Comparison of ENCODE assay signal across 8 mouse cellular contexts in the genomic region with DNA sequence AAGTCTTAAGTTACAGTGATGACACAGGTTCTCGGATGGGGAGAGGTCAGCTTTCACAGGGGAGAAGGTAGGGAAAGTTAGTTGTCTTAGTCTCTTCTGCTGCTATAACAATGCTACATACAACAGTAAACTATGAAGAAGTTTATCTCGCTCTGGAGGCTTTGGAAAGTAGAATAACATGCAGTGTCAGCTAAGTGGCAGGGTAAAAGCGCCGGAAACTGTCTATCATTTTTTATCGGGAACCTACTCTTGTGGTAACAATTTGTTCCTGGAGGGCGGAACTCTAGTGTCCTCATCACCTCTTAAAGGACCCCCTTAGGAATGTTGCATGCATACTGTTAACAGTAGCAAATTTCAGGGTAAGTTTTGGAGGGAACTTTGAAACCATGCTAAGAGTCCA. TPM values are rescaled to one million over a fixed set of nuclear protein-coding genes. Genes with fewer than 3 reads are reported as not detected.
DNase-seq lines count a peak whose midpoint lies in the region; ATAC-seq and TF ChIP-seq lines count a peak whose summit lies in the region.

No protein-coding gene starts in this region.

- no peak for TF ChIP-seq POLR2A in kidney, adult 2 months (IDR thresholded peaks at IDR 0.05; ENCODE audit: low read depth, low read length)

- ATAC-seq in embryonic facial prominence, embryonic 11.5 days (replicated peaks; ENCODE audit: insufficient number of reproducible peaks, low FRiP score, low TSS enrichment, low read depth) = no peak
- ATAC-seq in hindbrain, postnatal 0 days = no peak
- no peak for ATAC-seq in midbrain, embryonic 15.5 days (replicated peaks)
- ATAC-seq in granulocyte monocyte progenitor cell, adult 5-6 weeks (replicated peaks; ENCODE audit: poor library complexity, severe bottlenecking) = no peak

- no peak for TF ChIP-seq CTCF in kidney, adult 2 months (conservative IDR thresholded peaks at IDR 0.05; ENCODE audit: insufficient read depth, insufficient read length, low read depth, low read length)
- no peak for TF ChIP-seq CTCF in hindbrain, postnatal 0 days (IDR thresholded peaks at IDR 0.05; ENCODE audit: low read depth)

- no peak for DNase-seq in kidney, adult 2 months
- DNase-seq in kidney, postnatal 4 days = no peak
- DNase-seq in embryonic facial prominence, embryonic 11.5 days (ENCODE audit: low spot score) = no peak
- no peak for DNase-seq in hindbrain, postnatal 0 days (ENCODE audit: low spot score)
- no peak for DNase-seq in embryo, embryonic 10 days (ENCODE audit: low spot score)
- DNase-seq in right cerebral cortex, postnatal 4 days = no peak

- H3K9me3 ChIP-seq in embryonic facial prominence, embryonic 11.5 days (replicated peaks; ENCODE audit: control insufficient read depth, low read length) = no peaks in the 10 kb centered on the region
- no peaks in the 10 kb centered on the region for H3K9me3 ChIP-seq in hindbrain, postnatal 0 days (ENCODE audit: low read length)
- H3K9me3 ChIP-seq in midbrain, embryonic 15.5 days = no peaks in the 10 kb centered on the region

- H3K36me3 ChIP-seq in kidney, adult 2 months (ENCODE audit: control insufficient read depth, insufficient read depth, low read length) = no peaks in the 10 kb centered on the region
- H3K36me3 ChIP-seq in embryonic facial prominence, embryonic 11.5 days (replicated peaks; ENCODE audit: control insufficient read depth, insufficient read depth, low read depth, low read length) = no peaks in the 10 kb centered on the region
- H3K36me3 ChIP-seq in hindbrain, postnatal 0 days (ENCODE audit: insufficient read depth, low read length) = no peaks in the 10 kb centered on the region
- H3K36me3 ChIP-seq in midbrain, embryonic 15.5 days (replicated peaks) = no peaks in the 10 kb centered on the region

- H3K9ac ChIP-seq in embryonic facial prominence, embryonic 11.5 days (replicated peaks; ENCODE audit: low read length) = no peak overlapping the region; the same call in 1 of the 2 replicates
- no peak overlapping the region for H3K9ac ChIP-seq in hindbrain, postnatal 0 days (replicated peaks; ENCODE audit: low read length)
- H3K9ac ChIP-seq in midbrain, embryonic 15.5 days = no peak overlapping the region

- H3K4me1 ChIP-seq in kidney, adult 2 months (ENCODE audit: control insufficient read depth, insufficient read depth, low read length) = peaks cover 13% of the 10 kb centered on the region
- H3K4me1 ChIP-seq in embryonic facial prominence, embryonic 11.5 days (ENCODE audit: control insufficient read depth, insufficient read depth, low read length) = no peaks in the 10 kb centered on the region
- H3K4me1 ChIP-seq in hindbrain, postnatal 0 days (ENCODE audit: insufficient read depth, low read length) = peaks cover 9% of the 10 kb centered on the region
- peaks cover 34% of the 10 kb centered on the region for H3K4me1 ChIP-seq in midbrain, embryonic 15.5 days

- H3K4me3 ChIP-seq in kidney, adult 2 months (ENCODE audit: insufficient read depth, low read depth, low read length) = no peak overlapping the region
- peak overlapping the region; percentile 76 for H3K4me3 ChIP-seq in embryonic facial prominence, embryonic 11.5 days (ENCODE audit: low read depth, low read length)
- peak overlapping the region; percentile 94 for H3K4me3 ChIP-seq in hindbrain, postnatal 0 days (ENCODE audit: low read length)
- H3K4me3 ChIP-seq in midbrain, embryonic 15.5 days = peak overlapping the region; percentile 98

- H3K27me3 ChIP-seq in kidney, adult 2 months (replicated peaks; ENCODE audit: control insufficient read depth, insufficient read depth, low read length) = no peaks in the 10 kb centered on the region
- no peaks in the 10 kb centered on the region for H3K27me3 ChIP-seq in embryonic facial prominence, embryonic 11.5 days (ENCODE audit: control insufficient read depth, insufficient read depth, low read length)
- H3K27me3 ChIP-seq in hindbrain, postnatal 0 days (ENCODE audit: insufficient read depth, low read length) = no peaks in the 10 kb centered on the region
- no peaks in the 10 kb centered on the region for H3K27me3 ChIP-seq in midbrain, embryonic 15.5 days (replicated peaks)

- WGBS in kidney, adult 2 months = 82% methylated on average over 6 of the region's 6 CpGs
- WGBS in embryonic facial prominence, embryonic 11.5 days = 87% methylated on average over 6 of the region's 6 CpGs
- WGBS in hindbrain, postnatal 0 days = 88% methylated on average over 6 of the region's 6 CpGs
- 95% methylated on average over 6 of the region's 6 CpGs for WGBS in midbrain, embryonic 15.5 days

- H3K4me2 ChIP-seq in embryonic facial prominence, embryonic 11.5 days (ENCODE audit: low read depth, low read length) = no peak overlapping the region
- H3K4me2 ChIP-seq in hindbrain, postnatal 0 days (ENCODE audit: low read depth, low read length) = peak overlapping the region; percentile 81
- H3K4me2 ChIP-seq in midbrain, embryonic 15.5 days = peak overlapping the region; percentile 65

- H3K27ac ChIP-seq in kidney, adult 2 months (ENCODE audit: insufficient read depth, low read depth, low read length) = peak overlapping the region; percentile 12; the same call in 1 of the 2 replicates
- no peak overlapping the region for H3K27ac ChIP-seq in embryonic facial prominence, embryonic 11.5 days (replicated peaks; ENCODE audit: low read depth, low read length)
- peak overlapping the region; percentile 97 for H3K27ac ChIP-seq in hindbrain, postnatal 0 days
- H3K27ac ChIP-seq in midbrain, embryonic 15.5 days = no peak overlapping the region

RNA-seq across cellular contexts. Expression of gene Fbxl17, which starts 1.3 kb away (rescaled TPM):
- polyA plus RNA-seq in kidney, adult 2 months (2012; rRNA removed) = 9.2 and 10.2 TPM in 2 replicates
- polyA plus RNA-seq in embryonic facial prominence, embryonic 11.5 days (2014; fragmentation: Nextera tagmentation; extraction: Ambion mirVana) = 6.4 and 7.7 TPM in 2 replicates
- total RNA-seq in hindbrain, postnatal 0 days (2014; rRNA removed) = 22.3 and 27.6 TPM in 2 replicates
- 10.0 and 13.1 TPM in 2 replicates for polyA plus RNA-seq in hindbrain, postnatal 0 days (2015; fragmentation: Nextera tagmentation; extraction: Ambion mirVana)
- 26.5 and 39.8 TPM in 2 replicates for polyA plus RNA-seq in midbrain, embryonic 15.5 days (2015; fragmentation: Nextera tagmentation; extraction: Ambion mirVana)
- total RNA-seq in granulocyte monocyte progenitor cell, adult 5-6 weeks (2014; fragmentation: Nextera tagmentation) = 7.4 and 20.4 TPM in 2 replicates
- 6.3 and 6.6 TPM in 2 replicates for total RNA-seq in granulocyte monocyte progenitor cell, adult 5-6 weeks (2017)

Comparison
In these comparisons a context has a peak if more than half of its experiments do, and no peak if none do; other contexts are left out.
1. H3K27ac ChIP-seq: peak in kidney, adult 2 months (single experiment) and hindbrain, postnatal 0 days (single experiment); none in embryonic facial prominence, embryonic 11.5 days (single experiment) and midbrain, embryonic 15.5 days (single experiment).